17 mouse cellular contexts compared by ENCODE assay signal in genomic region chr2:156641141-156641540, GRCm38 (mm10).
"Had no signal": no experiment of that assay in that cellular context is flagged by ENCODE, and none has a peak within 500 bp of the region (broad histone marks: within the 10 kb centered on the region; RNA-seq: fewer than 3 reads in every experiment).

No protein-coding gene starts in this region.

- H3K4me3 ChIP-seq: midbrain, embryonic 10.5 days; midbrain, embryonic 12.5 days; myocyte; neural tube, embryonic 13.5 days; neural tube, embryonic 15.5 days had no signal

- H3K36me3 ChIP-seq: midbrain, embryonic 10.5 days; midbrain, embryonic 12.5 days; neural tube, embryonic 13.5 days; neural tube, embryonic 15.5 days had no signal

- ATAC-seq: midbrain, embryonic 16.5 days had no signal

- DNase-seq: lung, embryonic 14.5 days; lung, postnatal 10 days; midbrain, embryonic 14.5 days; retina, postnatal 1 day; right cerebral cortex, adult 18-20 months; right cerebral cortex, postnatal 25 days; right cerebral cortex, postnatal 4 days; spleen, adult 18-20 months; thymus, adult 18-20 months; thymus, postnatal 14 days; thymus, postnatal 36 days had no signal

- H3K27me3 ChIP-seq: neural tube, embryonic 15.5 days had no signal

- H3K9me3 ChIP-seq: midbrain, embryonic 10.5 days; midbrain, embryonic 12.5 days; neural tube, embryonic 13.5 days; neural tube, embryonic 15.5 days had no signal

- H3K27ac ChIP-seq: midbrain, embryonic 10.5 days; midbrain, embryonic 12.5 days; neural tube, embryonic 13.5 days; neural tube, embryonic 15.5 days had no signal

- H3K4me2 ChIP-seq: lung, embryonic 14.5 days; midbrain, embryonic 12.5 days; neural tube, embryonic 13.5 days; neural tube, embryonic 15.5 days had no signal

- H3K9ac ChIP-seq: lung, embryonic 14.5 days; midbrain, embryonic 12.5 days; neural tube, embryonic 13.5 days; neural tube, embryonic 15.5 days had no signal
